In genomic region chr2:11375092-11375491, GRCm38 (mm10) we compare ENCODE assay signal across 9 mouse cellular contexts.
A peak's percentile ranks its signal among the peaks of the same experiment; 100 is the strongest.
DNase-seq lines count a peak whose midpoint lies in the region; ATAC-seq and TF ChIP-seq lines count a peak whose summit lies in the region.
"Had no signal": no experiment of that assay in that cellular context is flagged by ENCODE, and none has a peak within 500 bp of the region (broad histone marks: within the 10 kb centered on the region; RNA-seq: fewer than 3 reads in every experiment).

No protein-coding gene starts in this region.

- no peak overlapping the region for H3K4me3 ChIP-seq in heart, embryonic 11.5 days (ENCODE audit: low read depth, low read length)
- H3K4me3 ChIP-seq in heart, postnatal 0 days (ENCODE audit: low read depth, low read length), result no peak overlapping the region
- H3K4me3 ChIP-seq in lung, postnatal 0 days (ENCODE audit: low read depth, low read length), result no peak overlapping the region
- H3K4me3 ChIP-seq: heart, embryonic 13.5 days had no signal

- H3K9ac ChIP-seq in heart, embryonic 11.5 days (ENCODE audit: low read depth, low read length), result no peak overlapping the region
- H3K9ac ChIP-seq in heart, postnatal 0 days (replicated peaks; ENCODE audit: low read depth, low read length), result no peak overlapping the region
- H3K9ac ChIP-seq in lung, postnatal 0 days (replicated peaks; ENCODE audit: low read depth), result no peak overlapping the region
- H3K9ac ChIP-seq: heart, embryonic 13.5 days had no signal

- no peak for TF ChIP-seq CTCF in heart, postnatal 0 days (IDR thresholded peaks at IDR 0.05; ENCODE audit: low read depth)
- TF ChIP-seq CTCF in lung, postnatal 0 days (IDR thresholded peaks at IDR 0.05), result no peak

- no peak overlapping the region for H3K4me2 ChIP-seq in heart, embryonic 11.5 days
- no peak overlapping the region for H3K4me2 ChIP-seq in heart, postnatal 0 days (ENCODE audit: low read depth, low read length)
- H3K4me2 ChIP-seq in lung, postnatal 0 days (replicated peaks; ENCODE audit: low read depth, low read length), result no peak overlapping the region
- H3K4me2 ChIP-seq: heart, embryonic 13.5 days had no signal

- DNase-seq in heart, adult 11 months, result peak; percentile 97
- DNase-seq in MEL-GATA-1-ER (ENCODE audit: extremely low read depth, low read depth), result peak; percentile 66
- DNase-seq in heart, postnatal 0 days (ENCODE audit: low spot score), result peak; percentile 24
- DNase-seq in lung, postnatal 0 days (ENCODE audit: low spot score), result peak; percentile 89
- DNase-seq in testis, postnatal 10 days (ENCODE audit: low spot score), result peak; percentile 42
- no peak for DNase-seq in embryo, embryonic 9.5 days (ENCODE audit: extremely low spot score)
- no peak for DNase-seq in cerebellum, adult 8-10 months

- no peak for ATAC-seq in heart, embryonic 11.5 days (replicated peaks; ENCODE audit: insufficient number of reproducible peaks, low FRiP score, low TSS enrichment)
- ATAC-seq in heart, postnatal 0 days (ENCODE audit: insufficient read depth, low read depth), result no peak
- peak; percentile 72 for ATAC-seq in lung, postnatal 0 days

- H3K27ac ChIP-seq in heart, embryonic 11.5 days (ENCODE audit: low read depth, low read length), result no peak overlapping the region
- H3K27ac ChIP-seq in heart, postnatal 0 days (ENCODE audit: low read depth), result no peak overlapping the region
- peak overlapping the region; percentile 71 for H3K27ac ChIP-seq in lung, postnatal 0 days (ENCODE audit: low read length)
- H3K27ac ChIP-seq: heart, embryonic 13.5 days had no signal

- no peaks in the 10 kb centered on the region for H3K36me3 ChIP-seq in heart, embryonic 11.5 days (ENCODE audit: control insufficient read depth, insufficient read depth, low read length)
- H3K36me3 ChIP-seq in heart, postnatal 0 days (replicated peaks; ENCODE audit: control insufficient read depth, insufficient read depth, low read length), result no peaks in the 10 kb centered on the region
- H3K36me3 ChIP-seq in lung, postnatal 0 days (ENCODE audit: insufficient read depth, low read length), result no peaks in the 10 kb centered on the region
- H3K36me3 ChIP-seq: heart, embryonic 13.5 days had no signal

- no peaks in the 10 kb centered on the region for H3K4me1 ChIP-seq in heart, embryonic 11.5 days (ENCODE audit: control insufficient read depth, insufficient read depth, low read length)
- no peaks in the 10 kb centered on the region for H3K4me1 ChIP-seq in heart, postnatal 0 days (ENCODE audit: control insufficient read depth, insufficient read depth)
- H3K4me1 ChIP-seq in lung, postnatal 0 days (ENCODE audit: insufficient read depth, low read depth, low read length), result peaks cover 7% of the 10 kb centered on the region; the same call in 1 of the 2 replicates

- H3K27me3 ChIP-seq in heart, embryonic 11.5 days (ENCODE audit: control insufficient read depth, insufficient read depth, low read length), result no peaks in the 10 kb centered on the region
- no peaks in the 10 kb centered on the region for H3K27me3 ChIP-seq in heart, postnatal 0 days (ENCODE audit: control insufficient read depth, insufficient read depth, low read length)
- H3K27me3 ChIP-seq in lung, postnatal 0 days (replicated peaks; ENCODE audit: insufficient read depth, low read length), result no peaks in the 10 kb centered on the region
- H3K27me3 ChIP-seq: heart, embryonic 13.5 days had no signal

- no peak for TF ChIP-seq EP300 in heart, postnatal 0 days (IDR thresholded peaks at IDR 0.05; ENCODE audit: low read depth)
- TF ChIP-seq EP300 in lung, postnatal 0 days (IDR thresholded peaks at IDR 0.05), result no peak

- 53% methylated on average over 6 of the region's 6 CpGs for WGBS in heart, embryonic 11.5 days (ENCODE audit: insufficient replicate concordance)
- 57% methylated on average over 6 of the region's 6 CpGs for WGBS in heart, postnatal 0 days
- WGBS in lung, postnatal 0 days, result 32% methylated on average over 6 of the region's 6 CpGs

- H3K9me3 ChIP-seq in heart, embryonic 11.5 days (replicated peaks; ENCODE audit: control insufficient read depth, low read length), result no peaks in the 10 kb centered on the region
- H3K9me3 ChIP-seq in heart, postnatal 0 days (replicated peaks; ENCODE audit: control insufficient read depth, low read length), result no peaks in the 10 kb centered on the region
- no peaks in the 10 kb centered on the region for H3K9me3 ChIP-seq in lung, postnatal 0 days (ENCODE audit: low read length)
- H3K9me3 ChIP-seq: heart, embryonic 13.5 days had no signal

Comparison
In these comparisons a context has a peak if more than half of its experiments do, and no peak if none do; other contexts are left out.
1. DNase-seq: peak in heart, adult 11 months (single experiment), MEL-GATA-1-ER (single experiment), heart, postnatal 0 days (single experiment), lung, postnatal 0 days (single experiment) and testis, postnatal 10 days (single experiment); none in embryo, embryonic 9.5 days (single experiment) and cerebellum, adult 8-10 months (single experiment).